Mouse (Mus musculus): Measurements from ENCODE around the gene Slc16a6.

DNA sequence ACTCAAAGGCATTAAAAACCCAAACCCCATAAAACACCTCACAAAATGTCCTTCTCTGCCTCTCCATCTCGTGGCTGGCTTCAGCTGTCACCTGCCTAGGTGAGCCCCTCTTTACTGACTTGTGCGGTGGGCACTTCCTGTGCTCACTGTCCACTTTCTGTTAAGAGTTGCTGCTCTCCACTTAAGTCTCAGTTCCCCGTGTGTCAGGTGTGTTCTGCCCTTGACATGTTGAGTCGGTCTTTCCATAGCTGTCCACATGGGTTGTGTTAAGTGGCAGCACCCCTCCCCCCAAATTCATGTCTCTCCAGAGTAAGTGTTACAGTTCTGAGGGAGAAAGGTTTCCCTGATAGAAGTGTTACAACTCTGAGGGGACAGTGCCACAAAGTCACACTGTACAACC lies 18.4 kb upstream of the Slc16a6 start:
- TF ChIP-seq POLR2A (IDR thresholded peaks at IDR 0.05; ENCODE audit: insufficient read depth, low read depth, low read length): no peak
- no peak for TF ChIP-seq CTCF (IDR thresholded peaks at IDR 0.05)
- TF ChIP-seq EP300 (IDR thresholded peaks at IDR 0.05; ENCODE audit: insufficient read depth, low read depth, low read length): no peak
